Mouse (Mus musculus) adrenal gland, postnatal 4 days (tissue): ENCODE measurements around the gene Snrnp200. TPM values are rescaled to one million over a fixed set of nuclear protein-coding genes. Genes with fewer than 3 reads are reported as not detected.
"Not testable (repeated sequence)": the region's sequence is repeated elsewhere in the genome, so short reads cannot be mapped to it uniquely, and the experiment has no call there.

ENCODE experiments used
- DNase-seq, 2 experiments: peaks; one replicate each; pipeline ENCODE4 v3.0.0; 2021 to 2022; ENCODE audit warnings: low spot score in 2 of 2, mixed read lengths in 2 of 2
- long read RNA-seq, 2 experiments: library from polyadenylated mRNA; stranded (forward); transcript quantifications; one replicate each; pipeline ENCODE4 v2.0.0; 2021
- total RNA-seq, 2 experiments: library from RNA; stranded (reverse); gene quantifications; 2 replicates each; pipeline ENCODE4 v1.2.3; 2021

Snrnp200 gene
- total RNA-seq = 10 to 100 TPM; 86.1 to 96.0 TPM
- long read RNA-seq, experiment 1, full-length matches to known transcripts = 1 of 22 reads
- long read RNA-seq, experiment 1, partial matches to known transcripts = 20 of 22 reads
- long read RNA-seq, experiment 1, other reads (novel, unspliced or antisense) = 1 of 22 reads
- long read RNA-seq, experiment 2, full-length matches to known transcripts = 4 of 37 reads
- long read RNA-seq, experiment 2, partial matches to known transcripts = 33 of 37 reads
- long read RNA-seq, experiment 2, other reads (novel, unspliced or antisense) = 0 of 37 reads

DNA sequence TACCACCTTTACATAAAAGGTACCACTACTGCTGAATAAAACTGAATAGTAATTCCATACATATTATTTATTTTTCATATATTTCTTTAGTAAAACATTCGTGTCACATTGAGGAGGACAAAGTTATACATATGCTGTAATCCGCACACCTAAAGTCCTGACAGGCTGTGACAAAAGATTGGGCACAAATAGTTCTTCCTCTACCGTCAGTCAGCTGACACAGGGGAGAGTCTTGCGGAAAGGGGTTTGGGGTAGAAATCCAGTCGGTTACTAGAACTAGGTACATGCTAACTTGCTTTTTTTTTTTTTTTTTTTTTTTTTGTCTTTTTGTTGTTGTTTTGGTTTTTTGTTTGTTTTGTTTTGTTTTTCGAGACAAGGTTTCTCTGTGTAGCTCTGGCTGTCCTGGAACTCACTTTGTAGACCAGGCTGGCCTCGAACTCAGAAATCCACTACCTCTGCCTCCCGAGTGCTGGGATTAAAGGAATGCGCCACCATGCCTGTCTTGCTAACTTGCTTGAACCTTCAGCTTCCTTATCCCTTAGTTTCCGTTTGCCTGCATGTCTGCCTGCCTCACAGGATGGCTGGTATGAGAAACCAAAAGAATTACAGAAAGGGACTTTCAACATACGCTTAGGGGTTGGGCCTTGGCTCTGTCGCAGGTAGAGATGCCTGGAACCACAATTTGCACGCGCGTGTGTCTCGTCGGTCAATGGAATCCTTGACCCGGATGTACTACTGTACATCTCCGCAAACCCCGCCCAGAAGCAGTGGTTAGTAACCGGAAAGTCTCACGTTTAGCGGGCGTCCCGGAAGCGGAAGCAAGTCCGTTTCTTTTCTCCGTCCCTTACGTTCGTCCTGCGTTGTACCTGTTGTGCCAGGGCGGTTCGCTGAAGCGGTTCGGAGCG is at the start of gene Snrnp200, which contains the start of gene 1810024B03Rik:
Gene Snrnp200 (plus strand): TSS at position 840 of the 905 bp plus-strand sequence.
Gene 1810024B03Rik (minus strand): TSS at position 734 of the 905 bp plus-strand sequence.
- DNase-seq = peak; percentile 76 to 83

DNA sequence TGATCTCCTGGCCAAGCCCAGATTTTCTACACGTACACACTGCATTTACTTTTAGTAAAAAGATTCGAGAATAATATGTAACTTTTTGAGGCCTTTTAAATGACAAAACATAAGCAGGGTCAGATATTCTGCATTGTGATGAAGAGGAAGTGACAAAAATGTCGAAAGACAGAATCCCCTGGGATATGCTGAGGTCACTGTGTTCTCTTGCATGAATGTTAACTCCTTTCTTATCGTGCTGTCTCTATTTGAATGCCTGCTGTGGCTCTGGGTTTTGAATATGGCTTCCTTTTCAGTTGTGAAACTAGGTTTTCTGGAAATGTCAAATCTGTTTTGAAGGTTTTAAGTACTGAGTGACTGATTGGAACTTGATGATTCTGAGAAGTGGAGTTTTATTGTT is 42.5 kb upstream of the Snrnp200 start:
- DNase-seq = no peak

DNA sequence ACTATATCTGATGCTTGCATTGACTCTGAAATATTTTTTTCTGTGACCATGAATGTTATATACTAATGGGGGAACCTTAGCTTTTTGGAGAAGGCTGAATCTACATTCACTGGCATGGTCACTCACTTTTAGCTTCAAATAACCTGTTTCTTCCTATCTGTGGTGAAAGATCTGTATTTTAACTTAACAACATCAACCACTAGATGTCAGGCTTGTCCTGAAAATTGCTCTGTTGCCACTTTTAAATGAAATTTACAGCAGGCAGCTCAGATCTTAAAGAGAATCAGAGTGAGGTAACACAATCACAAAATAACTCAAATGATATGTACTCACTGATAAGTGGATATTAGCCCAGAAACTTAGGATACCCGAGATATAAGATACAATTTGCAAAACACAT is 41.9 kb upstream of the Snrnp200 start:
- DNase-seq = not testable (repeated sequence)

GRCm38 (mm10) chr2:127182598-127183381 is 25.4 kb upstream of the Snrnp200 start:
- peak; percentile 15 to 60 for DNase-seq

DNA sequence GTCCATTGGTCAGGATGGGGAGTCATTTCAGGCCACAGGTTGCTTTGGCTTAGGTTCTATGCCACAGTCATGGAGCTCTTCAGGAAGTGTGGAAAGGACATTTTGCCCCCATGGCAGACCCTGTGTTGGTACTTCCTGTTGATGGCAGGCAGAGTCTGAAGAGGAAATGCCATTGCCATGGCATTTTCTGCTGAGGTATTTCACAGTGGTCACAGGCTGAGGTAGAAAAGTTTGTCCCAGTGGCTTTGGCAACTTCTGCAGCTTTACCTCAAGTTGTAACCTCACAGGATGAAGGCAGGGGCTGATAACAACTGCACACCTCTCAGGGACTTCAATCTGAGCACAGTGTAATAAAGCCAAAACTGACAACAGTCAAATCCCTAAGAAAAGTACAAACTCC is 18.6 kb upstream of the Snrnp200 start:
- DNase-seq = no peak

DNA sequence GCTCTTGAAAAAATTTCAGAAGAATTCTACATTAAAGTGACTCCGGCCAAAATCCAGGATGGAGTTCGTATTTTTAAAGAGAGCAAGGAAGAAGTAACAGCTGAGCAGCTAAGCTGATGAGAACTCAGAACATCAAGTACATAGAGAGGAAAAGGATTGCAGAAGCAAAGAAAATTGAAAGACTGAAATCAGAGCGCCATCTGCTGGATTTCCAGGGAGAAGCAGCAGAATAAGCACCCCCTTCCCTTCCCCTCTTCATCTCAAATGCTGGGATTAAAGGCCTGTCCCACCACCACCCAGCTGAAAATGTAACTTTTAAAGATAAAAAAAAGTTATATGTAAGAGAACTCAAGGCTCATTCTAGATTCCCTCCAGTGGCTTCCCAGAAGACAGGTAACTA is 3.3 kb upstream of the Snrnp200 start:
- DNase-seq = peak in 1 of 2 experiments; percentile 16

- not testable (repeated sequence) for DNase-seq
These were observed 2.2 kb upstream of the Snrnp200 start for GRCm38 (mm10) chr2:127205936-127206335.

- no peak for DNase-seq
These were observed 1.3 kb upstream of the Snrnp200 start for GRCm38 (mm10) chr2:127206916-127207315.

- no peak for DNase-seq
These were observed 225 bp downstream of the Snrnp200 start for GRCm38 (mm10) chr2:127208452-127208769.

DNA sequence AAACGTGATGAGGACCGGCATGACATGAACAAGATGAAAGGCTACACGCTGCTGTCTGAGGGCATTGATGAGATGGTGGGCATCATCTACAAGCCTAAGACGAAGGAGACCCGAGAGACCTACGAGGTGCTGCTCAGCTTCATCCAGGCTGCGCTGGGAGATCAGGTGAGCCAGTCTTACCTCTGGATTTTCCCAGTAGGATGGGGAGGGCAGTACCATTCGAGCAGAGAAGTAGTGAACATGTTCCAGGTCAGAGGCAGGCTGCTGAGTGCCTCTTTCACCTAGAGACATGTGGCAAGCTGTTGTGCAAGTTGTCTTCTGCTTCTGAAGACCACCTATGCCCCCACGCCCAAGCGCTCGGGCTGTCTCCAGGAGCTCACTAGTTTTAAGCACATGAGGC is 2.5 kb downstream of the Snrnp200 start:
- no peak for DNase-seq

DNA sequence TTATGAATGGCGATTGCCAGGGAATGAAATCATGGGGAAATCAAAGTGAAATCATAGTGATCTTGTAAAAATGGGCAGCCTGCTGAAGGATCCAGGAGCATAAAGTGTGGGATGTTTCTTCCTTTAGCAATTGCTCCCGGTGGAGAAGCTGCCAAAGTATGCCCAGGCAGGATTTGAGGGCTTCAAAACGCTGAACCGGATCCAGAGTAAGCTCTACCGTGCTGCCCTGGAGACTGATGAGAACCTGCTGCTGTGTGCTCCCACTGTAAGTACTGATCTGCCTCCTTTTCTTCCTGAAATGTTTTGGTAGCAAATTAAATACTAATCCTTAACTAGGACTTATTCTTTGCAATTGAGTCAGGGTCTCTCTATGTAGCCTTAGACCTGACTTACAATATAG is 9.6 kb downstream of the Snrnp200 start:
- no peak for DNase-seq

DNA sequence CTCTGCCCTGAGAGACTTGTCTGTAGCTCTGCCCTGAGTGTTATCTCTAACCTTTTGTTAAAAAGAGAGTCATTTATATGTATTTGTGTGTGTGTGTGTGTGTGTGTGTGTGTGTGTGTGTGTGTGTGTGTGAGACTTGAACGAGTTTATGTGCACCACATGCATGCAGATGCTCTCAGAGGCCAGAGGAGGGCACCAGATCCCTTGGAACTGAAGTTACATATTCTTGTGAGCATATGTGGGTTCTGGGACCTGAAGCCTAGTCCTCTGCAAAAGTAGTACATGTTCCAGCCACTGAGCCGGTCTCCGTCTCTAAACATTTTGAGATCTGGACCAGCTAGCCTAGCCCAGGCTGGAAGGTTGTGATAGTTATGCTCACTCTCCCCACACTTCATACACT is 17.1 kb downstream of the Snrnp200 start:
- no peak for DNase-seq

- DNase-seq = no peak
These were observed 29.9 kb downstream of the Snrnp200 start for GRCm38 (mm10) chr2:127237897-127238610.

GRCm38 (mm10) chr2:127240065-127240464 is 31.9 kb downstream of the Snrnp200 start:
- DNase-seq = no peak

- peak; percentile 80 to 97 for DNase-seq
These were observed 39.6 kb downstream of the Snrnp200 start, which contains the start of the genes Ciao1 and Tmem127 for GRCm38 (mm10) chr2:127247592-127248333. Gene Ciao1, minus strand, starts transcription at chr2:127247816. Gene Tmem127, plus strand, starts transcription at chr2:127247908.

DNA sequence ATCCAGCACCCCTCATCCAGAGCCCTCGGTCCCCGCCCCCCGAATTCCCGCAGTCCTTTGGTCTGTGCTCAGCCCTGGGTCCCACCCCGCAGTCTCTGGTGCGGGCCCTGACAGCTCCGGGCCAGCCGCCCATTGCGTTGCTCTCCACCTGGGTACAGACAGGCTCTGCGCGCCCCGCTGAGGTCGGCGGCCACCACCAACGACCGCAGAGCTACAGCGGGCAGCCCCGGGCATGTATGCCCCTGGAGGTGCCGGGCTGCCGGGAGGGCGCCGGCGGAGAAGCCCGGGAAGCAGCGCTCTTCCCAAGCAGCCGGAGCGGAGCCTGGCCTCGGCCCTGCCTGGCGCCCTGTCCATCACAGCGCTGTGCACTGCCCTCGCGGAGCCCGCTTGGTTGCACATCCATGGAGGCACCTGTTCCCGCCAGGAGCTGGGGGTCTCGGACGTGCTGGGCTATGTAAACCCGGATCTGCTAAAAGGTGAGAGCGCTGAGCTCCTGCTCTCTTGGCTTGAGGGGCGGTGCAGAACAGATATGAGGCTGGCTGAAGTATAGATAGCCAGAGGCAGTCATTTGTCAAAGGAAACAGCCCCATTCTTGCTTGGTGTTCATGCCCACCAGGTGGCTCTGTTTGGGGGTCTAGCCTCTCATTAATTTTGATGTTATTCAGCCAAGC is 40.3 kb downstream of the Snrnp200 start:
- peak in 1 of 2 experiments; percentile 22 for DNase-seq

DNA sequence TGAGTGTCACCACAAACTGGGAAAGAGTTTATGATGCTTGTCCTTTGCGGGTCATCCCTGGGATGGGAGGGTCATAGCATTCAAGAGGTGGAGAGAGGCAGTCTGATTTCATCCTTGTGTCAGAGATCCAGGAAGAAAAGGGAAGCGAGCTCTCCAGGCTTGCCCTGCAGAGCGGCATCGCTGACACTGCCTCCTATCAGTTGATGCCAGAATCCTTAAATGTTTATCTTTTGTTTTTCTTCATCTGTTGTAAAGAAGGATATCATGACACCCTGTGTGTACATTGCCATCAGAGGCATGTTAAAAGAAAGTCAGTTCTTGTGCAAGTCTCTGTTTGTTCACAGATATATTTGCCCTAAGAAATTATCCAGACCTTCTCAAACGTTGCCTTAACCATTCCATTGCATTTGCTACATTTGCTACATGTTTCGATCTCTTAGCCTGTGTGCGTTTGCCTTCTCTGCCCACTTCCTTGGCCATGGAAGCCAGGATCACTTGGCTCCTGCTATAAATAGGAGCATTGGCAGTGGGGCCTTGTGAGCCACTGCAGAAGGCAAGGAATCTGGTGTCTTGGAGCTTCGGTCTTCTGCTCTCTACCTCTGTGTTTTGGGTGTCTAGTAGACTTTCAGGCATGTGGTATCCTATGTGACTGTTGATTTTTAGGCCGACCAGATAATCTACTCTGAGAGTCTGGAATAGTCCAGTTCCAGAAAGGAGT is 42.3 kb downstream of the Snrnp200 start:
- no peak for DNase-seq

DNA sequence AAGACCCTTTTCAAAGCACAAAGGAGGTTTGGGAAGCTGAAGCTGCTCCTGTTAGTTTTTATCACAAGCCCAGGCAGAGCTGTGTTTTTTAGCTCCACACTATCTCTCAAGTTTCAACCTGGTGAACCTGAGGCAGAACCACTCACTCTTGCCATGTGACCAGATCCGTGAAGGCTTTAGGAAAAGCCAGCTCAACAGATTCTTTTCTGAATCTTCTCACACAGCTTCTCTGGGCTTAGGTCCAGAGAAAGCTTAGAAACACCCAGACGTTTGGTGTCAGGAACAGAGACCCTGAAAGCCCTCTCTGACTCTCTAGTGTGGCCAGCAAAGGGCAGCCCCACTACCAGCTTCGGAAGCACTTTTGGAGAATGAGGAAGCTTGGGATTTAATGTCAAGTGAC is 43.3 kb downstream of the Snrnp200 start:
- DNase-seq = no peak
